ENCODE assay signal across 33 mouse cellular contexts in the genomic region with DNA sequence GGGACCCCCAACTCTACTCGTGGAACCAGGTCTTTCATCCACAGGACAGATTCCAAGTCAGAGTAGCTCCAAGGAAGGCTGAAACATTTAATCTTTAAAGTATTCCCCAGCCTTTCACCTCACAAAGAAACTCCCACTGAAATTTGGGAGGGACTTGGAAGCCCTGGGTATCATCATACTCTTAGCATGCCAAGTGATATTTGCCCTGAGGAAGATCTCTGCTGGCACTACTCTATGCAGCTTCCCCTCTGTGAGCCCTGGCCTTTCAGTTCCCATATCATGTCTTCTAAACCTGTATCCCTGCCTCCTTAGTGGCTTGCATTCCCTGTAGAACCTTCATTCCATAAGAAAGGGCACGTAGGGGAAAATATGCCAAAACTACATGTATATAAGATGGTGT.
"Had no signal": no experiment of that assay in that cellular context is flagged by ENCODE, and none has a peak within 500 bp of the region (broad histone marks: within the 10 kb centered on the region; RNA-seq: fewer than 3 reads in every experiment).

No protein-coding gene starts in this region.

- H3K9me3 ChIP-seq: heart, embryonic 10.5 days; heart, embryonic 12.5 days; heart, embryonic 13.5 days; heart, embryonic 15.5 days; hindbrain, embryonic 10.5 days; hindbrain, embryonic 12.5 days; hindbrain, embryonic 13.5 days; hindbrain, embryonic 15.5 days; intestine, embryonic 15.5 days; kidney, embryonic 15.5 days had no signal

- H3K9ac ChIP-seq: heart, embryonic 12.5 days; heart, embryonic 13.5 days; heart, embryonic 15.5 days; hindbrain, embryonic 12.5 days; hindbrain, embryonic 13.5 days; hindbrain, embryonic 14.5 days; hindbrain, embryonic 15.5 days; intestine, embryonic 15.5 days; kidney, embryonic 15.5 days had no signal

- H3K36me3 ChIP-seq: heart, embryonic 10.5 days; heart, embryonic 12.5 days; heart, embryonic 13.5 days; heart, embryonic 15.5 days; hindbrain, embryonic 10.5 days; hindbrain, embryonic 12.5 days; hindbrain, embryonic 13.5 days; hindbrain, embryonic 15.5 days; intestine, embryonic 15.5 days; kidney, embryonic 15.5 days had no signal

- H3K4me1 ChIP-seq: heart, embryonic 10.5 days; heart, embryonic 12.5 days; heart, embryonic 13.5 days; heart, embryonic 15.5 days; hindbrain, embryonic 12.5 days; hindbrain, embryonic 15.5 days; intestine, embryonic 15.5 days; kidney, embryonic 15.5 days had no signal

- H3K4me2 ChIP-seq: heart, embryonic 11.5 days; heart, embryonic 12.5 days; heart, embryonic 13.5 days; heart, embryonic 15.5 days; hindbrain, embryonic 12.5 days; hindbrain, embryonic 13.5 days; hindbrain, embryonic 14.5 days; hindbrain, embryonic 15.5 days; intestine, embryonic 15.5 days; kidney, embryonic 15.5 days had no signal

- H3K4me3 ChIP-seq: heart, adult 2 months; heart, embryonic 10.5 days; heart, embryonic 12.5 days; heart, embryonic 13.5 days; heart, embryonic 15.5 days; hindbrain, embryonic 10.5 days; hindbrain, embryonic 12.5 days; hindbrain, embryonic 13.5 days; hindbrain, embryonic 15.5 days; intestine, embryonic 15.5 days; kidney, embryonic 15.5 days; layer of hippocampus, adult 2 months; left cerebral cortex, adult 2 months had no signal

- H3K27ac ChIP-seq: heart, adult 2 months; heart, embryonic 10.5 days; heart, embryonic 13.5 days; heart, embryonic 15.5 days; hindbrain, embryonic 10.5 days; hindbrain, embryonic 12.5 days; hindbrain, embryonic 13.5 days; hindbrain, embryonic 14.5 days; hindbrain, embryonic 15.5 days; hindbrain, postnatal 0 days; intestine, embryonic 15.5 days; kidney, embryonic 15.5 days; kidney, postnatal 0 days; layer of hippocampus, adult 2 months; left cerebral cortex, adult 2 months had no signal

- DNase-seq: heart, adult 2 months; heart, postnatal 10 days; heart, postnatal 14 days; heart, postnatal 36 days; heart, postnatal 4 days; kidney, adult 11 months; kidney, adult 8-10 months; kidney, postnatal 10 days; kidney, postnatal 14 days; kidney, postnatal 25 days; kidney, postnatal 36 days; layer of hippocampus, adult 9-11 months; layer of hippocampus, postnatal 36 days had no signal

- H3K27me3 ChIP-seq: heart, embryonic 12.5 days; heart, embryonic 13.5 days; heart, embryonic 15.5 days; hindbrain, embryonic 12.5 days; hindbrain, embryonic 13.5 days; hindbrain, embryonic 15.5 days; intestine, embryonic 15.5 days; kidney, embryonic 15.5 days had no signal

- ATAC-seq: hindbrain, embryonic 16.5 days; hindbrain, postnatal 0 days; inflammation-experienced regulatory T-cells, adult 6 months; intestine, embryonic 15.5 days; intestine, embryonic 16.5 days; intestine, postnatal 0 days had no signal
